Mouse (Mus musculus): ENCODE measurements at regions not wholly inside any gene's neighbourhood (a gene's known extent, or its start where the extent isn't known, plus 50 kb on each side); places are given as distances from the start of the nearest gene placed in this dataset.
A peak's percentile ranks its signal among the peaks of the same experiment; 100 is the strongest.
"Not testable (repeated sequence)": the region's sequence is repeated elsewhere in the genome, so short reads cannot be mapped to it uniquely, and the experiment has no call there.

- Histone ChIP-seq H3K4me2 (replicated peaks; ENCODE audit: low read depth) (no peak overlapping the region), H3K27me3 (ENCODE audit: control insufficient read depth, insufficient read depth, low read length) (no peaks in the 10 kb centered on the region), H3K36me3 (ENCODE audit: control insufficient read depth, insufficient read depth, low read length) (no peaks in the 10 kb centered on the region), H3K4me1 (replicated peaks; ENCODE audit: control insufficient read depth, insufficient read depth) (no peaks in the 10 kb centered on the region), H3K27ac (replicated peaks) (no peak overlapping the region), H3K4me3 (ENCODE audit: low read depth, low read length) (no peak overlapping the region), H3K9ac (ENCODE audit: low read length) (no peak overlapping the region), H3K9me3 (ENCODE audit: control insufficient read depth, low read length) (no peaks in the 10 kb centered on the region)
- DNase-seq (ENCODE audit: low spot score) (no peak), ATAC-seq (ENCODE audit: low FRiP score, low TSS enrichment) (no peak)
- TF ChIP-seq EP300 (optimal IDR thresholded peaks at IDR 0.05) (no peak), CTCF (IDR thresholded peaks at IDR 0.05; ENCODE audit: low read depth) (no peak)
These were observed 105.5 kb upstream of the Ccnh start for GRCm38 (mm10) chr13:85083742-85084141.

GRCm38 (mm10) chr13:85096174-85096573 lies 93.0 kb upstream of the Ccnh start:
- TF ChIP-seq EP300 (optimal IDR thresholded peaks at IDR 0.05): no peak
- TF ChIP-seq CTCF (IDR thresholded peaks at IDR 0.05; ENCODE audit: low read depth): no peak
- 63% methylated on average over 7 of the region's 7 CpGs for WGBS
- no peak for ATAC-seq (ENCODE audit: low FRiP score, low TSS enrichment)

GRCm38 (mm10) chr13:85123309-85123708 lies 65.9 kb upstream of the Ccnh start:
- WGBS: 75% methylated on average over 2 of the region's 2 CpGs
- no peak overlapping the region for H3K27ac ChIP-seq (replicated peaks)
- H3K36me3 ChIP-seq (ENCODE audit: control insufficient read depth, insufficient read depth, low read length): no peaks in the 10 kb centered on the region
- DNase-seq (ENCODE audit: low spot score) (no peak), ATAC-seq (ENCODE audit: low FRiP score, low TSS enrichment) (no peak)
- no peak for TF ChIP-seq CTCF (IDR thresholded peaks at IDR 0.05; ENCODE audit: low read depth)
- TF ChIP-seq EP300 (optimal IDR thresholded peaks at IDR 0.05): no peak
- no peaks in the 10 kb centered on the region for H3K27me3 ChIP-seq (ENCODE audit: control insufficient read depth, insufficient read depth, low read length)
- no peaks in the 10 kb centered on the region for H3K9me3 ChIP-seq (ENCODE audit: control insufficient read depth, low read length)
- no peak overlapping the region for H3K9ac ChIP-seq (ENCODE audit: low read length)
- H3K4me1 ChIP-seq (replicated peaks; ENCODE audit: control insufficient read depth, insufficient read depth): no peaks in the 10 kb centered on the region
- no peak overlapping the region for H3K4me3 ChIP-seq (ENCODE audit: low read depth, low read length)
- no peak overlapping the region for H3K4me2 ChIP-seq (replicated peaks; ENCODE audit: low read depth)

More at GRCm38 (mm10) chr13:85096174-85096573, 93.0 kb upstream of the Ccnh start:
- H3K9ac ChIP-seq (ENCODE audit: low read length): no peak overlapping the region
- H3K27ac ChIP-seq (replicated peaks): no peak overlapping the region
- no peak overlapping the region for H3K4me2 ChIP-seq (replicated peaks; ENCODE audit: low read depth)
- no peak for DNase-seq (ENCODE audit: low spot score)
- H3K27me3 ChIP-seq (ENCODE audit: control insufficient read depth, insufficient read depth, low read length): no peaks in the 10 kb centered on the region
- no peaks in the 10 kb centered on the region for H3K9me3 ChIP-seq (ENCODE audit: control insufficient read depth, low read length)
- no peaks in the 10 kb centered on the region for H3K36me3 ChIP-seq (ENCODE audit: control insufficient read depth, insufficient read depth, low read length)
- H3K4me1 ChIP-seq (replicated peaks; ENCODE audit: control insufficient read depth, insufficient read depth): no peaks in the 10 kb centered on the region
- H3K4me3 ChIP-seq (ENCODE audit: low read depth, low read length): no peak overlapping the region

- H3K27me3 ChIP-seq (ENCODE audit: control insufficient read depth, insufficient read depth, low read length); H3K27ac ChIP-seq (replicated peaks); H3K36me3 ChIP-seq (ENCODE audit: control insufficient read depth, insufficient read depth, low read length); H3K9ac ChIP-seq (ENCODE audit: low read length); H3K4me1 ChIP-seq (replicated peaks; ENCODE audit: control insufficient read depth, insufficient read depth); DNase-seq (ENCODE audit: low spot score); H3K4me2 ChIP-seq (replicated peaks; ENCODE audit: low read depth); H3K9me3 ChIP-seq (ENCODE audit: control insufficient read depth, low read length); H3K4me3 ChIP-seq (ENCODE audit: low read depth, low read length): not testable (repeated sequence)
- ATAC-seq (ENCODE audit: low FRiP score, low TSS enrichment): peak; percentile 100
- WGBS: 84% methylated on average over 18 of the region's 18 CpGs
These were observed 62.3 kb upstream of the Ccnh start for GRCm38 (mm10) chr13:85126573-85127547.

- Histone ChIP-seq H3K4me2 (replicated peaks; ENCODE audit: low read depth) (no peak overlapping the region), H3K4me1 (replicated peaks; ENCODE audit: control insufficient read depth, insufficient read depth) (no peaks in the 10 kb centered on the region), H3K27ac (replicated peaks) (no peak overlapping the region), H3K27me3 (ENCODE audit: control insufficient read depth, insufficient read depth, low read length) (no peaks in the 10 kb centered on the region), H3K36me3 (ENCODE audit: control insufficient read depth, insufficient read depth, low read length) (no peaks in the 10 kb centered on the region), H3K4me3 (ENCODE audit: low read depth, low read length) (no peak overlapping the region), H3K9ac (ENCODE audit: low read length) (no peak overlapping the region), H3K9me3 (ENCODE audit: control insufficient read depth, low read length) (no peaks in the 10 kb centered on the region)
- WGBS: 55% methylated on average over 1 of the region's 1 CpGs
- TF ChIP-seq EP300 (optimal IDR thresholded peaks at IDR 0.05) (no peak), CTCF (IDR thresholded peaks at IDR 0.05; ENCODE audit: low read depth) (no peak)
- ATAC-seq (ENCODE audit: low FRiP score, low TSS enrichment) (no peak), DNase-seq (ENCODE audit: low spot score) (no peak)
These were observed 61.7 kb upstream of the Ccnh start for GRCm38 (mm10) chr13:85127548-85127925.

All from stomach, postnatal 0 days (tissue).